Mouse (Mus musculus): ENCODE data around the gene Lrg1.

- no peak for TF ChIP-seq TBP (conservative IDR thresholded peaks at IDR 0.05; ENCODE audit: low read depth, low read length)
- TF ChIP-seq USF2 (conservative IDR thresholded peaks at IDR 0.05; ENCODE audit: low read depth, low read length), result no peak
- peak; percentile 78 to 86 for TF ChIP-seq CTCF (conservative IDR thresholded peaks at IDR 0.05 in 1 of 2, IDR thresholded peaks at IDR 0.05 in 1 of 2; ENCODE audit: low read depth in 2 of 2, low read length in 2 of 2)
- no peak for TF ChIP-seq KAT2A (IDR thresholded peaks at IDR 0.05; ENCODE audit: insufficient replicate concordance, low read length)
- no peak for TF ChIP-seq ZNF384 (IDR thresholded peaks at IDR 0.05; ENCODE audit: low read depth, low read length)
- no peak for TF ChIP-seq POLR2A (IDR thresholded peaks at IDR 0.05; ENCODE audit: low read depth, low read length)
- TF ChIP-seq MAFK (IDR thresholded peaks at IDR 0.05; ENCODE audit: insufficient replicate concordance, low read length), result no peak
- TF ChIP-seq SMC3 (IDR thresholded peaks at IDR 0.05; ENCODE audit: low read depth, low read length), result peak; percentile 66
- no peak for TF ChIP-seq NELFE (IDR thresholded peaks at IDR 0.05; ENCODE audit: low read depth, low read length)
- no peak for TF ChIP-seq EP300 (IDR thresholded peaks at IDR 0.05; ENCODE audit: low read length)
- no peak for TF ChIP-seq POLR2AphosphoS2 (IDR thresholded peaks at IDR 0.05; ENCODE audit: low read depth, low read length)
- TF ChIP-seq IRF4 (IDR thresholded peaks at IDR 0.05; ENCODE audit: low read depth, low read length), result no peak
- TF ChIP-seq UBTF (IDR thresholded peaks at IDR 0.05; ENCODE audit: low read depth, low read length), result no peak
- TF ChIP-seq ZMIZ1 (IDR thresholded peaks at IDR 0.05; ENCODE audit: low read depth, low read length), result no peak
These were observed 10.9 kb upstream of the Lrg1 start for GRCm38 (mm10) chr17:56132661-56133060.

All from CH12.LX (cell line).